Mouse (Mus musculus) heart, postnatal 0 days (tissue): Measurements from ENCODE around the gene Melk.

Experiments
- CTCF ChIP-seq: IDR thresholded peaks from 2 replicates; pipeline ENCODE4 v1.5.1; 2016; ENCODE audit warnings: antibody characterized with exemption, control low read depth, low read depth
- EP300 ChIP-seq: IDR thresholded peaks from 2 replicates; pipeline ENCODE4 v1.6.1; 2016; ENCODE audit warnings: antibody characterized with exemption, low read depth

DNA sequence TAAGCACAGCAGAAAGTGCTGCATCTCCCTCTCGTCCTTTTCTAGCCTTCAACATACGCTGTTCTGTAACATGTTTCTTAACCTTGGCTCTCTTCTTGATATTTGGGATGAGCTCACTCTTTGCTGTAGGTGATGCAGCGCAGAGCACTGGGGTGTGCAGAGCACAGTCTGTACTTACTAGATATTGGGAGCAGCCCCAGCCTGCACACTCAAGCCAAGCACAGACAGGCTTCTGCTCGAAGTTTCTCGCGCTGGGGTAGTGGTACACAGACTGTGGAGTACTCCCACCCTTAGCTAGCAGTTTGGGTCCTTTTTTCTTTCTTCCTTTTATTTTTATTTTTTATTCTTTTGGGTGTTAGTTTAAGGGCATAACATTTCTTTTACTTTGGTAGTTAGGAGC is 19.8 kb downstream of the Melk start:
- TF ChIP-seq CTCF (no peak), EP300 (no peak)
